Mouse (Mus musculus): ENCODE results near the gene Tspo.

Gene Tspo

DNA sequence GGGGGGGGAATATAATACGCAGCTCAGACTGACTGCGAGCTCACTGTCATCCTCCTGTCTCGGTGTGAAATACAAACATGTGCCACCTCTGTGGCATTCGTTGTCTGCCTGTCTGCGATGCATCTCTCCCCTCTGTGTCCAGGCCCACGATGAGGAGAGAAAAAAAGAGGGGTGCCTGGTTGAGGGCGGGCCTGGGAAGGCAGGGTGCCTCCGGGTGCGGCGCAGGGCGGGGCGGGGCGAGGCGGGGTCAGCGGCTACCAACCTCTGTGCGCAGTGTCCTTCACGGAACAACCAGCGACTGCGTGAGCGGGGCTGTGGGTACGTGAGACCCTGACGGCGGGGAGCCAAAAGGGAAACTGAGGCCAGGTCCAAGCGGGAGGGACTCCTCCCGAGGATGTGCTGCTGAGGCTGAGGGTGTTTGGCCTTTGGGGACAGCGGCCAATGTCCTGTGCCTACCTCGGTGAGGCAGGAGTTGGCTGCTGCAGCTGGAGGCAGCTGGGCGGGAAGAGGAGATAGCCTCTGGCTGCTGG is at the start of gene Tspo, which contains the start of gene Mcat:
Tspo (plus strand) TSS at position 266 of the 530 bp plus-strand sequence.
Mcat (minus strand) TSS at position 461 of the 530 bp plus-strand sequence.
- peak; percentile 61 for DNase-seq (ENCODE audit: low read depth)

DNA sequence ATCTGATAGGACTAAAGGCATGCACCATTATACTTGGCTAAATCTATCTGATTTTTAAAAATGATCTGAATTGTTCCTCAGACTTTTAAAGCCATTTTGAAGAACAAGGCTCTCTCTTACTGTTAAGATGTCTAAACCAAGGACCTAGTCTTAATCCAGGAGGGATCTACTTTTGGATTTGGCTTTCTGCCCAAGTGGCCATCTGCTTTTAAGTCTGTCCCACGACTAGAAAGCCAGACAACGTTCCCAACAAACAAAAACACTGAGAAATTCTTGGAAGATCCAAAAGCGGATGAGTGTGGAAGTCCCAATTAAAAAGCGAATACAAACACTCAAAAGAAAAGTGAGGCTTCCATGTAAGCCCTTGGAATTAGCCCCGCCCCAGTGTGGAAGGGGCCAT is 48.4 kb upstream of the Tspo start:
- no peak for DNase-seq (ENCODE audit: low read depth)

DNA sequence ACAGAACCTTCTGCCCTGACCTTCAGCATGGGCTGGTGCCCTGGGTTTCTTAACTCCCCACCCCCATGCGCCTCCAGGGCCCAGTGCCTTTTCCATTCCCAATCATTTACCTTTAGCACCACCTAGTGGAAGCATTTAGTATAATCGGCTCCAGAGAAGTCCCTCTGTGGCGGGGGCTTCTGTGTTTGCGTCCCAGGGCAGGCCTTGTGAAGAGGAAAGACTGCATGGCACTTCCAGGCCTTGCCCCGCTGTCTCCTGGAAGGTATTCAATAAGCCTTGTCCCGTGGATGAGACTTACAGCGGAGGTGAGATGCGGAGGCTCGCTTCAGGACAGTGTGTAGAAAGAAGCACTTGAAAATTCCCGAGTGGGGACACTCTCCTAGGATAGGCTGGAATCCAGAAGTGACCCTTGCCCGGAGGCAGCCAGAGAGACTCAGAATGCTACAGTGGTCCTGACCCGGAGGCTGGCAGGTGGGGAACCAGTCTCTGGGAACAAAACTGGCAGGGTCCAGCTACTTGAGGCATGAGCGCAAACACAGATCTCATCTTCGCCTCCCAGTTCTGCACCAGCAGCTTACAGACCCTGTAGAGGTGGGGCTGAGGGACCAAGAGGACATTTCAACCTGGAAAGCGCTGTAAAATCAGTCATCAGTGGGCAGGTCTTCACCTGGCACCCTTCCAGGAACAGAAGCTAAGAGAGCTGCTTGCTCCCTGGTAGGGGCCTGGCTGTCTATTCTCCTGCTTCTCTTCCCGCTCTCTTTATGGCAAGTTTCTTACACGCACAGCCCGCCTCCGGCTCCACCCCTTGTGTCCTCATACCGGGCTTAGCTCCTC is 45.0 kb upstream of the Tspo start:
- DNase-seq (ENCODE audit: low read depth) = peak; percentile 88

DNA sequence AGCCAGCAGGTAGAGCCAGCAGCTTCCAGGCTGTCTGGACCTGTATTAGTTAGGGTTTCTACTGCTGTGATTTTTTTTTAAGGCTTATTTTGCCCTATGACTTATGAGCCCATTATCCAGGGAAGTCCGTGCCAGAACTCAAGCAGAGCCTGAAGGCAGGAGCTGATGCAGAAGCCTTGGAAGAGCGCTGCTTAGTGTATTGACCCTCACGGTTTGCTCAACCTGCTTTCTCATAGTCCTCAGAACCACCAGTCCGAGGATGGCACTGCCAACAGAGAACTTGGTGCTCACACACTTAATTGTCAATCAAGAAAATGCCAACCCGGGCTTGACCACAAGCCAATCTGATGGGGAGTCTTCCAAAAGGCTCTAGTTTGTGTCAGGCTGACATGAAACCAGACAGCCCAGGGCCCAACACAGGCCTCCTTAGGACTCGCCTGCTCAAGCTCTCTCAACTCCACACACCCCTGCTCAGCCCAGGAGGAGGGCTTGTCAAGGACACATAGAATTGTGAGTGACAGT is 42.5 kb upstream of the Tspo start:
- DNase-seq (ENCODE audit: low read depth) = peak; percentile 31

DNA sequence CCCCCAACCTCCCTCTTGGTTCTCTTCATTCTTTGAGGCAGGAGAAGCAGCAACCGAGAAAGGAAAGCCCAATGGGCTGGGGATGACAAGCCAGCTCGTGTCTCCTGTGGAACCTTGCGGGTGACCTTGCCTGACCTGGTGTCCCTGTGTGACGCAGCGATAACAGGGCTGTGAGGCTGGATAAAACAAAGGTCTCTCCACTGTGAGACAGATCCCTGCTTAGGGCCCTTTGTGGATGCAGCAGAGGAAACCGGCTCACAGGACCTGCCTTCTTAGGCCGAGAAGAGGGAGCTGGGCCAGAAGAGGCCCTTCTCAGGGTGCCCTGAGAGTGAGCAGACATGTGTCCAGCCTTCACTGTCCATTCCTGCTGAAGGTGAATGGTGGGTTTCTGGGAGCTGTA is 40.2 kb upstream of the Tspo start:
- DNase-seq (ENCODE audit: low read depth) = no peak

DNA sequence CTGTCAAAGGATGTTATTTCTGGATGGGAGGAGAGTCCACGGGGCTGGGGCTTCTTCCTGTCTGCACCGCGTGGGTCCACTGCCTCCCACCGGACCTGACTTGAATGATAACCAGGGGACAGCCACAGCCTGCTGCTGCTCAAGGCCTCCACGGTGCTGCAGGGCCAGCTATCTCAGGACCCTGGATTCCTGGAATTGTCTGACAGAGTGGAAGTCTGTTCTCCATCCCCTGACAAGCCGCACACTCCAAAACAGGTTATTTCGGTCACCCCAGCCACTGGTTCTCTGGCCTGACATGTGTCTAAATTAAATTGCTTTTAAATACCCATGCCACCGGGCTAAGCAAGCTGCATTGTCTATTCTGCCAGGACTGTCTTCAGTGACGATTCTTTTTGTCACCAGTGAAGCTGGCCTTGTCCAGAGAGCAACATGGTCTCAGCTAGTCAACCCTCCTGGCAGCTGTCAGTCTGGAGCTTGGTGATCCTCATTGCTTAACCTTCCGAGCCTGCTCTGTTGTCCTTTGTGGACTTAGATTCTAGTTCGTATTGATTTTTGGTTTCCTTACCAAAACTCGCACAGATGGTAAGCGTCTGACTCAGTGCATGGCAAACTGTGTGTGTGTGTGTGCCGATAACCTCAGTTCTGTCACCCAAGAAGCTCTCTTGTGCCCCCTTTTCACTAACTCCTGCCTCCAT is 39.6 kb upstream of the Tspo start:
- no peak for DNase-seq (ENCODE audit: low read depth)

DNA sequence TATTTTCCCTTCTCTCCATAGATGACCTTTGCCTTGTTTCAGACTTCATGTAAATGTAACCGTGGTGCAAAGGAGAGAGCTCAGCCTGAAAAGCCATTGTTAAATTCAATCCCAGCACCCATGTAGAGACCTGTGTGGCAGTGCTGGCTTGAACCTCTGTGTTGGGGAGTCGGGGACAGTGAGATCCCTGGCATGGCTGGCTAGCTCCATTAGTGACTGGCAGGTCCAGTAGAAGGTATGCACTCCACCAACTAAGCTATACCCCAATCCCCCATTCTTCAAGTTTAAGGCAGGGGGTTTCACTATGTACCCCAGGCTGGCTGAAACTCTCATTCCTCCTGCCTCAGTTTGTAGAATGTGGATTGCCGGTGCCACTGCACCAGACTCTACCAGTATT is 39.1 kb upstream of the Tspo start:
- DNase-seq (ENCODE audit: low read depth) = no peak

DNA sequence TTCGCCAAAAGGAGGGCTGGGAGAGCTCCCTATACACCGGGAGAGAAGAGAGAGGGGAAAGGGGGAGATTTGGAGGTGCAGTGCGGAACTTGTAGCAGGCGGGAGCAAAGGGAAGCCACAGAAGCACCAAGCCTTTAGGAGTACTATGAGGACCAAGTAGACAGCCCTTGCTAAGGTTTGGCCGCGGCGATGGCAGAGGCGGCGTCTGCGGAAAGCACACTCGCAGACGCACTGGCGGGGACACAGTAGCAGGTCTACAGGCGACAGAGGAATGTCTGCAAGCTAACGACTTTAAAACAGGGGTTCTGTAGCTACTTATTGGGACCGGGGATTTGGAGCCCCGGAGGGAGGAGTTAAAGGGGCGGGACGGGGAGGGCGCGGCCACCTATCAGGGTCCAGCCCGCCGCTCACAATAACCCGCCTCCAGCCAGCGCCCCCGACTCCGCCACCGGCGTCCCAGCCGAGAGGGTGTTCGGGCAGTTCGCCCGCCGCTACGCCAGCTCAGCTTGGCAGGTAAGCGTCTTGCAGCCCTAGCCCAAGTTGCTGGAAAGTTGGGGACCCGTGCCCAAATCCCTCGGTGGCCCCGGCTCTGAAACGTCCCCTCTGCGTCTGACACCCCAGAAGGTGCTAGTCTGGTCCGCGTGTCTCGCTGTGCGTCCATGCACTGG is 36.8 kb upstream of the Tspo start, which contains the start of gene Bik:
Bik (plus strand) TSS at position 439 of the 668 bp plus-strand sequence.
- DNase-seq (ENCODE audit: low read depth) = no peak

DNA sequence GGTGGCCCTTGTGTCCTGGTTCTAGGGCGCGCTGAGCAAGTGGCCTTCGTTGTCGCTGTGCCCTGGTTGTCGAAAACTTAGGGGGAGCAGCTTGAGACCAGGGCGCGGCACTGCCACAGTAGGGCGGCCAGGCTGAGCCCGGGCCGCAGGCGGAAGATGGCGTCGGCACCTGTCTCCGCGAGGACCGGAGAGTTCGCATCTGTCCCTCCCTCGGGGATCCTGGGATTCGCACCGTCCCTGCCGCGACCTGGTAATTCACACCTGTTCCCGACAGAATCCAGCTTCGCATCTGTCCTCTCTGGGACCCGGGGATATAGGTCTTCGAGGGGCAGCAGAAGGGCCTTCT is 36.3 kb upstream of the Tspo start:
- no peak for DNase-seq (ENCODE audit: low read depth)

DNA sequence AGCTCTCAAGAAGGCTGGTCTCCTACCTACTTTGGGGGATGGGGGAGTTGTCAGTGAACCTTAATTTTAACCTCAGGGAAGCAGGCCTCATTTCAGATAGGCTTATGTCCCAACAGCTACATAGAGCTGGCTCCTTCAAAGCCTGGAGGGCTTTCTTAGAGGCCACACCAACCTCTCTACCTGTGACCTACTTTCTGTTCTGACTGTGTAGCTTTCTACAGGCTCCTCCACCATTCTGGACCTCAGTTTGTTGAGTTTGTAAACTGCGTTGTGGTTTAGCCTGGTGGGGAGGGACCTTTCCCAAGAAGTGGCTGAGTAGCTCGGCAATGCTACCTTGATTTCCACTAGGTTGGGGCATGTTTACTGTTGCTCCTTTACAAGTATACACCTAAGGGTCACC is 35.6 kb upstream of the Tspo start:
- DNase-seq (ENCODE audit: low read depth) = no peak

DNA sequence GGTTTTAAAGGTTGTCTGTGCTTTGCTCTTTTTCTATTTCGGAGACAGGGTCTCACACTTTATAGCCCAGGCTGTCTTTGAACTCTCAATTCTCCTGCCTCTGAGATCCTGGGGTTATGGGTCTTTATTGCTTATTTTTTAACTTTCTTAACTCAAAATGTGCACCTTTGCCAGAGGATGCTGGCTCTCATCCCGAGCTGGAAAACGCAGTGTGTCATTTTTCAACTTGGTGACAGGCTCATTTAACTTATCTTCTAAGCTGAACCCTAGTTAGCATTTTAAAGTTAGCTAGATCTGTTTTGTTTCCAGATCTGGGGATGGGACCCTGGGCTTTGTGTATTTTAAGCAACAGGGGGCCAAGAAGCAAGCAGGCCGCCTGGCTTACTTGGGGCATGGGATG is 34.5 kb upstream of the Tspo start:
- no peak for DNase-seq (ENCODE audit: low read depth)

DNA sequence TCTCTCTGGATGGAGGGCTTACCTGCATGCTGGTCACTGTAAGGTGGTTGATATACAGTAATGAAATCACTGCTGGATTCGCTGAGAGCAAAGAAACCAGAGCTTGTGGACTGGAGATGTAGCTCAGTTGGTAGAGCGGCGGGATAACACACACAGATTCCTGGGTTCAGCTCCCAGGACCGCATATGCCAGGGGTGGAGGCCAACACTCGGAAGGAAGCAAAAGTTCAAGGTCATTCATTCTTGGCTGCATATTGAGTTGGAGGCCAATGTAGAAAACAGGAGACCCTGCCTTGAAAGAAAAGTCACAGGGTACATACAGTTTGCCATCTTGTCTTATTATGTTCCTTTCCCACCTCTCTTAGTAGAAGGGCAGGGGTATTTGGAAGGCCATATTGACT is 33.6 kb upstream of the Tspo start:
- DNase-seq (ENCODE audit: low read depth) = no peak

DNA sequence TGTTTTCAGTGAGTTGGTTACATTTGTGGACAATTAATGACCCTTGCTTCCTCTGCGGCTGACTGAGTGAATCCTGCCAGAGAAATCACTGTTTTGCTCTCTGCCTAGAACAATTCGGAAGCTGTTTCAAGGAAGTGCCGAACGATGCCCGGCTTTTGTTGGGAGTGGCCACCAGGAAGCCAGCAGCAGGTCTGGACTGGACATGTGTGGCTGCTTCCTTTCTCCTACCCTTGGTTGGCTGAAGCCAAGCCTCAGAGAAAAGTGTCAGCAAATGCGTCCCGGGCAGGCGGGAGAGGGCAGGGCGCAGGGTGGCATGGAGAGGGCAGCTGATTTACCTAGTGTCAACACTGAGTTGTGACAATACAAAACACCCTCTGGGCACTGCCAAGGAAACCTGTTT is 33.2 kb upstream of the Tspo start:
- no peak for DNase-seq (ENCODE audit: low read depth)

DNA sequence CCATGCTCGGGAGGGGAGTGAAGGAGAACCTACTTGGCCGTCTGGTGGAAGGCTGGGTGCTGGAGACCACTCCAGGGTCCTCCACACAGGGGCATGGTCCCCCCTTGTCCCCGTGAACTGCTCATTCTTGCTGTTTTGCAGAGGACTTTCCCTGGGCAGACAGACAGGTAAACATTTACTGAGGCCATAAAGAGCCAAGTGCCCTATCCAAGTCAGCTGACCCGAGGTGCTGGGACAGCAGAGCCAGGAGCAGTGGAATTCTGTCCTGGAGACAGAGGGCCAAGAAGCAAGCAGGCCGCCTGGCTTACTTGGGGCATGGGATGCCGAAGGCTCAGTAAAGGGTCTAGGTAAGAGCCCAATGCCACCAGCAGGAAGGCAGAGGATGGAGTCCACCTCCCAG is 32.7 kb upstream of the Tspo start:
- DNase-seq (ENCODE audit: low read depth) = no peak

DNA sequence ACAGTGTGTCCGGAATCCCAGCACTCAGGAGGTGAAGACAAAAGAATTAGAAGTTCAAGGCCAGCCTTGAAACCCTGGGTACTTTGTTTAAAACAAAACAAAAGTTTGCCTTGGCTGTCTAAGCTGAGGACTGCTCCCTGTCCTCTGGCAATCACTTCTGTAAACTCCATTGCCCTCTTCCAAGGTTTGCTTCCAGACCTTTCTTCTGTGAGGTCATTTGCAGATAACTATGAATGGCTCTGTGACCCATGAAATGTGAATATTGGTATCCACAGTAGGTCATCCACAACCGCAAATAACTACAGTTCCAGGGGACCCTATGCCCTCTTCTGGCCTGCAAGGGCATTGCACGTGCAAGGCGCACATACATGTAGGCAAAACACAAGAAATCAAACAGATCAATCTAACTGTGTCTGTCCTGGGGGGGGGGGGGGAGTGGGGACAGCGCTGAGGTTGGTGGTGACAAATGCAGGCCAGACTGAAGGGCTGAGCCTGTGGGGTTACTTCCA is 31.4 kb upstream of the Tspo start:
- DNase-seq (ENCODE audit: low read depth) = no peak

DNA sequence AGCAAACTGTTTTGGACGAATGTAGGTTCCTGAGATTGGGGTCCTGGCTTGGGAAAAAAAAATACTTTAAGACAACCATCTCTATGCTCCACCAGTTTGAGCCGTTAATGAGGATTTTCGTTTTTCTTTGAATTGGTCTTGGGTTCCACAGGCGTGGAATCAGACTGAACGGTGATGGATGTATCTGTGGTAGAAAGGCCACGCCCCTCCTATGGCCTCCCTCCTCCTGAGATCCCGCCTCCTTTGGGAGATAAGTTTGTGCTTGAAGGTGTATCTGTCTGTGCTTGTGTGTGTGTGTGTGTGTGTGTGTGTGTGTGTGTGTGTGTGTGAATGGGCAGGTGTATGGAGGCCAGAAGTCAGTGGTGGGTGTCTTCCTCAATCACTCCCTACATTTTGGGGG is 30.8 kb upstream of the Tspo start:
- no peak for DNase-seq (ENCODE audit: low read depth)

DNA sequence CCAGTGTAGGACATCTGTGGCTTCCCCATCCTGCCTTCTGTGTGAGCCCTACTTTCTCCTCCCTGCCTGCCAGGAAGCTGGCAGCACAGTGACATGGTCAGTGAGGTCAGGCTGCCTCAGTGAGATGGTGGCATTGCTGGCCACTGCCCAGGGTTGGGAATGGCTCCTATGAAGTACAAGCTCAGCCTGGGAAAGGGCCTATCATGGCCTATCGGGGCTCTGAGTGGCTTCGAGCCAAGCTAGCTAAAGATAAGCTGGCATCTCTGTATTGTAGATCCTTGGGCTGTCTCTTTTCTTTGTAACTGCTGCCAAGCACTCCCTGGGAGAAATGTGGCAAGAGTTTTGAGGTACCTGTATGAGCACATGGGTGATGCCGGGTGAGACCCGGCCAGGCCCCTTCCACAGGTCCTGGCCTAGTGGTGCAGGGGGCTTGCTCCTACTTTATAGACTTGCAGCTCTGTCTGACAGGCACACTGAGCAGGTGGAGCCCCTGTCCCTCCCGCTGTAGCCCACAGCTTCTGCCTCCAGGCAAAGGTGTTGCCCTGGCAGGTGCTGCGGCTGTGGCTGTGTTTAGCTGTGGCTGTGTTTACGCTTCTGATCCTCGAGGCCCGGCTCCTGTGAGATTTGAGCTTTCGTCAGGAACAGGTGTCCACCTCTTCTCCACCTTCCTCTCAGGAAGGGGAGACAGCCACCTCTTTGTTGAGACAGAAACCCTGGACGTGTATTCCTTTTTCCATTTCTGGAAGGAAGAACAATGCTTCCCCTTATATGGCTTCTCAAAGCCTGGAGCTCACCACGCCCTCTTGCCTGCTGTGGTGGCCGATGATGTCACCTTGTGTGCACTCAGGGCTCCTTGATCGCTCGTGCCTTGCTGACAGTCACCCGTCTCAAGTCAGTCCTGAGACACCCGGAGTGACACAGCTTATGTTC is 28.2 kb upstream of the Tspo start:
- DNase-seq (ENCODE audit: low read depth) = no peak

DNA sequence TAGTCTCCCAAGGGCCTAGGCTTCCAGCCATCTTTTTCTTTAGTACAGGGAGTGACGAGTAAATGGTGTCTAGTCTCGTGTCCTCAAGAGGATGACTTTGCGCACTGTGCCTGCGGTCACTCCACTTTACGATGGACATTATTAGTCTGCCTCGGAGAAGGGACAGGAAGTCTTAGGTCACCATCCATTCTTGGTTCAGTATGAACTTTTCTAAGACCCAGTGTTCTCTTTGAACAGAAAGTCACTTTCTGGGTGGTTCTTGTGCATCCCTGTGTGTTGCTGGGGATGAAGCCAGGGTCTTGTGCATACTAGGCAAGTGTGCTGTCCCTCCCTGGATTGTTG is 27.5 kb upstream of the Tspo start:
- DNase-seq (ENCODE audit: low read depth) = no peak

DNA sequence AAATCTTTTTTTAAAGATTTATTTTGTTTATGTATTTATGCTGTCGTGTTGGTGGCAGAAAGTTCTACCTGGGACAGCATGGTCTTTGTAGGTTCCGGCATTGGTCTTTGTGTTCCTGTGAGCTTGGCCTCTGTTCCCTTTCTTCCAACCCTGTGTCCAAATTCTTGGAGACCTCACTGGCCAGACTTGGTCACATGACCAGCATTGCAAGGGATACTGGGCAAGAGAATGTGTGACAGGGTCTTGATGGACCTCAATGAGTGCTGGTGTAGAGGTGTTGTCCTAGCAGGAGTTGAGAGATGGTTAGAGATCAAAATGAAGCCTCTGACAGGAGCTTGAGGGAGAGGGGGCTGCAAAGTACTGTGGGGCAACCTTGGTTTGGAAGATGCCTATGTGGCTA is 24.5 kb upstream of the Tspo start:
- DNase-seq (ENCODE audit: low read depth) = no peak

DNA sequence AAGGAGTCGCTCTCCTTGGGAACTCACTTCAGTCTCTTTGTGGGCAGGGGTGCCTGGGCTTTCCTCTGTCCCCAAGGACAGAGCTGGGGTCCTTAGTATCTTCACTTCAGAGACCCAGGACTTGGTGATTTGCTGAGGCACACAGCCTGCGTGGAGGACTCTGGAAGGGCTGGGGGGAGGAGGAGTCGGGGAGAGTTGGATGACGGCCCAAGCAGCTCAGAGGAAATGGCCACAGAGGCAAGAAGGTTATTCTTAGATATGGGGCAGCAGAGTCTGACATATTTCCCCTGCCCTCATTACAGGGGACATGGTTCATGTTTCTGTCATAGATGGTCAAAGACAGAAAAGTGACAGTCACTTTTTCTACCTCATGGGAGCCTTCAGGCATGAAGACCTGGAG is 23.5 kb upstream of the Tspo start:
- no peak for DNase-seq (ENCODE audit: low read depth)

DNA sequence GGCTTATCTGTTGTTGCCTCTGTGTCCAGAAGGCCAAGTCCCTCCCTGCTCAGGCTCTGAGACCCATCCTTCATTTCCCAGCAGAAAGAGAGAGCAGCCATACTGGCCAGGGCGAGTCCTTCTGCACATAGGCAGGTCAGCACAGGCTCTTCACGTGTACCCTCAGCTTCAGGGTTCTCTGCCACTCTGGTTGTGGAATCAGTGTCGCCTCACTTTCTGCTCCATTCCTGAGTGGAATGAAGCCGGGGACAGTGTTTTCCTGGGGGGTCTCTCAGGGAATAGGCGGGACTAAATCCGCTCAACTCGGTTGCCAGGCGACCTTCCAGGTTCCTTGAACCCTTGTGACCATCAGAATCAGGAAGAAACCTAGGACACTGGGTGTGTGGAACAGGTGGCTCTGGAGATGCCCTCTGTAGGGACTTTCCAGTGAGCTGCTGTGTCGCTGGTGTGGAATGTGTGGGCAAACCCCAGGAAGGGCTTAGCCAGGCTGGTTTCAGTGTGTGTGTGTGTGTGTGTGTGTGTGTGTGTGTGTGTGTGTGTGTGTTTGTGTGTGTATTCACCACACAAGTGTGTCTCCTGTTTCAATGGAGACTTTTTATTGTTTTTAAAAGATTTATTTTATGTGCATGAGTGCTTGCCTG is 21.6 kb upstream of the Tspo start:
- peak; percentile 64 for DNase-seq (ENCODE audit: low read depth)

All from NIH3T3 (cell line).